Mouse (Mus musculus) CD8-positive naive resting alpha-beta T cell, adult 2 months (primary cell): ENCODE measurements around the gene Unc5cl.

Experiments used
- DNase-seq, 2 experiments: peaks; one replicate each; pipeline ENCODE4 v3.0.0; 2022; ENCODE audit warnings: low read depth in 2 of 2, low spot score in 2 of 2

The Unc5cl gene

DNA sequence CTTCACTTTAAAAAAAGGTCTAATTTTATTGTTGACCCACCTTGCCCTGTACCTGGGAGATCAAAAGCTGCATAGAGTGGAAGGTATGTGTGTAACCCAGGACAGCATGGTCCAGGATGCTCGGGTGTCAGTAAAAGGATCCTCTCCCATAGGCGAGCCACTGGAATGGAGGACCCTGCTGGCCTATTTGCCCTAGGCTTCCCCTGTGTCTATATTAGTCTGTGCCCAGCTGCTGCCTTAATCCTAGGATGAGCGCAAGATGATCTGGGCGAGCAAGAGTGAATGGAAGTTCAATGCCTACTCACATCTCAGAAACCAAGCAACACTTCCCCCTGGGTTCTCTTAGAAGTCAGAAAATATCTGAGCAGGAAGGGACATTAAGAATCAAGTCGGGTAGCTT is 23.6 kb upstream of the Unc5cl start:
- no peak for DNase-seq

- no peak for DNase-seq
Observed at GRCm38 (mm10) chr17:48432158-48432980, 22.3 kb upstream of the Unc5cl start, which contains the start of gene Apobec2. Apobec2 (minus strand) TSS chr17:48432930.

GRCm38 (mm10) chr17:48433006-48433655 is 21.6 kb upstream of the Unc5cl start:
- no peak for DNase-seq

GRCm38 (mm10) chr17:48433689-48434330 is 20.9 kb upstream of the Unc5cl start:
- no peak for DNase-seq

- no peak for DNase-seq
Observed at GRCm38 (mm10) chr17:48434479-48434878, 20.2 kb upstream of the Unc5cl start.

DNA sequence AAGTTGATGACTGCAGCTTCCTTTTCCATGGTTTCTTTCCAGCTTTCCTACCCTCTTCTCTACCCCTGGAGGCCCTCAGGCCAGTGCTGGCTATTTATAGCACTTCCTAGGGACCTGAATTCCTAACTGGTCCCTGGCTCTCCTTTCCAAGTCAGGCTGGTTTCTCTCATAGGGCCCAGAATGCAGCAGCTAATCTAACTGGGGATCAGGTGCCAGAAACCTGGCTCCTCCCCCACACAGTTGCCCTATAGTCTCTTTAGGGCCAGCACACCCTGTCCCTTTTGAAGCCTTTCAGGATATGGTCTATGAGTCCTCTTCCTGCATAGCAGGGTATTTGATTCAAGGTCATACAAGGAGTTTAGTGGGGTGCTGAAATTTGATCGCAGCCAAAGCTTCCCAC is 18.2 kb upstream of the Unc5cl start:
- DNase-seq, result no peak

DNA sequence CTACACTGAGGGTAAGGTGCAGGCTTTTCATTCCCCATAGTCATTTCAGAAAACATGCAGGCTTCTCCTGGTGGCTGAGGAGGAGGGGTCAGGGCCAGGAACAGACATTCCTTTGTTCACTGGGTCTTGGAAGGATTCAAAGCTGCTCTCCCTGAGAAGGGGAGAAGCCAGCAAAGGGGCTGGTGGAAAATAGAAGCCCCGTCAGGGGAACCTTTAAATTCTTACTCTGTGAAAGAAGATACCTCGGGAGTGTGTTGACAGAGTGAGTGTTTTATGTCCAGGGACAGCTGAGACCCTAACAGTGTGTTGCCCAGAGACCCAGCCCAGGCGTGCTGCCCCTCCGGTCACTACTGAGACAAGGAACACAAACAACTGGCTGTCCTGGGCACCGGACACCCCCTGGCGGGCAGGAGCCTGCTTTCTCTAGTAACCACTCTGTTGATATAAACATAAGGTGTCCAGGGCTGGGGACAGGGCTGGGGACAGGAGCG is 17.2 kb upstream of the Unc5cl start:
- no peak for DNase-seq

- no peak for DNase-seq
Observed at GRCm38 (mm10) chr17:48442745-48443457, 11.8 kb upstream of the Unc5cl start.

- DNase-seq, result no peak
Observed at GRCm38 (mm10) chr17:48443542-48444145, 11.1 kb upstream of the Unc5cl start.

GRCm38 (mm10) chr17:48447675-48448074 is 7.0 kb upstream of the Unc5cl start:
- DNase-seq, result no peak

DNA sequence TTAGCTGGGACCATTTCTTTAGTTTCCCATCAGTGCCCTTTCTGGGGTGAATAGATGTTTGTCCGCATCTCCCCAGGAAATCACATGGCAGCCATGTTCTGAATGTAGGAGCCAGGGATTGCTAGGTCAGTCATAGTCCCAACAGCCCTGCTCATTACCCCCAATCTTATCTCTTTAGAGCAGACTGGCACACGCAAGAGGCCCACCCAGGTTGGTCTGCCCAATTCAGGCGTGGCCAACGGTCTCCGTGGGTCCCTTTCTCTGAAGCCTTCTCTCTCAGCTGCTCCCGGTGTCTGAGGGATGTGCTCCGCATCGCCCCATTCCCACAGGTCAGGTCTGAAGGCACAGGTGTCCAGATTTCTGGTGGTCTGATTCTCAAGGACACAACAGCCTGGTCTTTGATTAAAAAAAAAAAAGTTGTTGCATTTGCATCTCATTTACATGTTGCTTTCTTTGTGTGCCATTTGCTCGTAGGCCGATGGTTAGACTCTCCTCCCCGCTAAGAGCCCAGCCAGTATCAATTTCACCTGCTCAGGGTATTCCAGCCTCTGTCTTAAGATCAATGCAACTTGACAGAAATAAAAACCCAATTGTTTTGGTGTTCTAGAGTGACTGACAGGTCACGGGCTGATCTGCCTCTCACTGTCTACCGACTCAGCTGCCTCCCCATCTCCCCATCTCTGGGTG is 3.9 kb upstream of the Unc5cl start:
- no peak for DNase-seq

GRCm38 (mm10) chr17:48451353-48451675 is 3.4 kb upstream of the Unc5cl start, which contains the start of gene Tspo2:
Tspo2 (minus strand) TSS chr17:48451522.
- no peak for DNase-seq

GRCm38 (mm10) chr17:48451753-48452444 is 2.8 kb upstream of the Unc5cl start:
- no peak for DNase-seq

DNA sequence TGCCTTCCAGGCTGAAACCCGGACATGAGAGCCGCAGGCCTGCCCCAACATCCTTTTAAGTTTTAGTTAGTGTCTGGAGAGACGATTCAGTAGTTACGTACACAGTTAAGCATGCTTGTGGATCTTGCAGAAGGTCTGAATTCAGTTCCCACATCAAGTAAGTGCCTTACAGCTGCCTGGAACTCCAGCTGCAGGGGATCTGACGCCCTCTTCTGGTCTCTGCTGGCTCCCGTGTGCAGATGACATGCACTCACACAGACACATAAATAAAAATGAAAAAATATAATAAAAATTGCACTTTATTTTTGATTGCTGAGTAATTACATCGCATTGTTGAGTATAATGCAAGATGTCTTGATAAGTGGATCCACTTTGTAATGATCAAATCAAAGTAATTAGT is 1.2 kb upstream of the Unc5cl start:
- no peak for DNase-seq

GRCm38 (mm10) chr17:48454190-48454589 is 511 bp upstream of the Unc5cl start:
- no peak for DNase-seq

- no peak for DNase-seq
Observed at GRCm38 (mm10) chr17:48455955-48456354, 1.3 kb downstream of the Unc5cl start.

- DNase-seq, result no peak
Observed at GRCm38 (mm10) chr17:48457971-48458653, 3.4 kb downstream of the Unc5cl start.

DNA sequence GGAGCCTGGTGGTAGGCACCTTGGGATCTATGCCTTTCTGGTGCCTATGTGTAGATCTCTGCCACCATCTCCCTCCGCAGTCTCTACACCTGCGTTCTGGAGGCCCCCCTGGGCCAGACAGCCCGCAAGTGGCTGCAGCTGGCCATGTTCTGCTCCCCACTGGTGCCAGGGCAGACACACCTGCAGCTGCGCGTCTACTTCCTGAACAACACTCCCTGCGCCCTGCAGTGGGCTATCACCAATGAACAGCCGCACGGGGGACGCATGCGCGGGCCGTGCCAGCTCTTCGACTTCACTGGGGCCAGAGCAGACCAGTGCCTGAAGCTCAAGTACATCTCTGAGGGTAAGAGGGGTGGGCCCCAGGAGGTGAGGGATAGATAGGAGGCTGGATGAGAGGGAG is 7.4 kb downstream of the Unc5cl start:
- DNase-seq, result peak; percentile 44 to 45

DNA sequence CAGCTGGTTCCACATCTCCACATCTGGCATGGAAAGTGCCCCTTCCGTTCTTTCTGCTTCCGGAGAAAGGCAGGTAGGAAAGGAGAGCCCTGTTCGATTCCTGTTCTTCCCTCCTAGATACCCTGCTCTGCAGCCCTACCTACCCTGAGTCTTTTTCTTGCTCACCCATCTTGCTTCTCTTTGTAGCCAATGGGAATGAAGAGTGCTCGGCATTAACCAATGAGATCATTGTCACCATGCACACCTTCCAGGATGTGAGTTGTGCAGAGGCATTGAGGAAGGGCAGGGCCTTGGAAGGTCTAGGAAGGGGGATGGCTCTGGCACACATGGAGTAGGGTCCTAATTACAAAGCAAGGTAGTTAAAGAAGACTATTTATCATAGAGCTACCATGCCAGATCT is 8.7 kb downstream of the Unc5cl start:
- DNase-seq, result no peak
